Mouse (Mus musculus) activated CD4-positive, CD25-positive, alpha-beta regulatory T cell, adult 4 months (primary cell): Measurements from ENCODE around the gene Rbm33. TPM values are rescaled to one million over a fixed set of nuclear protein-coding genes. Genes with fewer than 3 reads are reported as not detected.

Experiments used
- ATAC-seq: one replicate; pipeline ENCODE4 v1.8.0; 2017
- polyA plus RNA-seq, 2 experiments: library from polyadenylated mRNA; unstranded; fragments of 100-300 nt; shearing (Covaris generic); gene quantifications; one replicate each; pipeline ENCODE4 v1.2.1; 2017

Rbm33 gene
- polyA plus RNA-seq, 2 experiments from 2014 or later: 10.1 to 12.2 TPM

- no peak for ATAC-seq
Measured at GRCm38 (mm10) chr5:28463656-28464055, 146.7 kb downstream of the Rbm33 start.

DNA sequence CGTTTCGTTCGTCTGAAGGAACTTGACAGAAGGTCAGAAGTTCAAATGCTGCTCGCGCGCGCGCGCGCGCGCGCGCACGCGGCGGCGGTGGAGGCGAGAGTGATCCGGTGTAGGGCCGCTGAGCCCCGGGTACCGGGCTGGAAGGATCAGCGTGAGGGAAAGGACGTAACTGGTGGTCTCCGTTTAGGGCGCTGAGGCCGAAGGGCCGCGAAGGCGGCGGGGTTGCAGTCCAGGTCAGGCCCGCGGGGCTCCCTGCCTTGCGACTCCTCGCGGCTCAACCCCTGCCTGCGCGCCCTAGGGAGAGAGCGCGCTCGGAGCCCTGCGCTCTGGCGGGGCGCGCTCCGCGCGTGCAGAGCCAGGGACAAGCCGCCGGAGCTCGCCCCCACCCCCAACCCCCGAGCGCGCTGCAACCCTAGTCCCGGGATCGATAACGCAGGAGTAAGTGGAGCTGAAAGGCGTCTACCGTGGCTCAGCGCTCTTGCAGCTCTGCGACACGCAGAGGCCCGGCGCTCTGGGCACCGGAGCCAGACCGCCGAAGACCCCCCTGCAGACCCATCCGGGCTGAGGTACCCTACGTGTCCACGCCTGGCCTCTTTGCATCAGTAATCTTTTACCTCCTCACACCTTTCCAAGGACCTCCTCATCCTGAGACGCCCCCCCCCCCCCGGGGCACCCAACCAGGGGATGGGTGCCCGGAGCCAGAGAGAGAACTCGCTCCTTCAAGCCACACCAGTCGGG, 147.6 kb downstream of the Rbm33 start:
- ATAC-seq: no peak

- no peak for ATAC-seq
Measured at GRCm38 (mm10) chr5:28465099-28465406, 148.1 kb downstream of the Rbm33 start.

DNA sequence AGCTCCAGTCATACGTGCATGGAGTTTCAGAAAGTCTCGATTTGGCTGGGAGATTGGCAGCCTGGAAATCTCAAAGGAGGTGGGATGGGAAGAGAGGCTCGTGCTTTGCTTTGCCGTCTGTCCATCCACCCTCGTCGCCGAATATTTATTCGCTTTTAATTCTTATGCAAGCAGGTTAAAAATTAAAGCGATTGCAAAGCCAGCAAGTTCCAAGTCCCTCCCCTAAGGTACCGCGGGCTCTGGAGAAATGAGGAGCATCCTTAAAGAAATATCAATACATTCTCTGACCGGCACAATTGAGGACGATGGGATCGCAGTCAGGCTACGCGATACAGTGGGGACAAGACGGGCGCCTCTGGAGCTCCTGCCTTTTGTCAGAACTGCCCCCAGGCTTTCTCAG, 148.6 kb downstream of the Rbm33 start:
- no peak for ATAC-seq

DNA sequence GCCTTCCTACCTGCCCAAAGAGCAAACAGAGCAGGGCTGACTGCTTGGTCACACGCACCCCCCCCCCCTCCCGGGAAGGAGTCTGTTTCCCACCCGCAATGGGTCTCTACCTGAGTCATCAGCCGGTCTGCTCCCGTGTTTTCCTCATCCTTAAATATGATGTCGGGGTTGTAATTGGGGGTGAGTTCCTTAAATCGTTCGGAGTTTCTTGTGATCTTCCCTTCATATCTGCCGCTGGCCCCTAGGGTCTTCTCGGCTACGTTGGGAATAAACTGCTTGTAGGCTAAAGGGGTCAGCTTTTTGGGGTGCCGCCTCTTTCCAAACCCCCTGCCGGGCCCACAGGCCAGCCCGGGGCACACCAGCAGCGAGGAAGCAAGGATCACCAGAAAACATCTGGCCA, 149.4 kb downstream of the Rbm33 start:
- no peak for ATAC-seq

- ATAC-seq: no peak
Measured at GRCm38 (mm10) chr5:28466760-28467306, 149.9 kb downstream of the Rbm33 start, which contains the start of gene Shh. Gene Shh (minus strand): TSS chr5:28467256.

Other genes with a start within 250 kb of the Rbm33 start
- gene Insig1, start 245.8 kb upstream of the Rbm33 start, polyA plus RNA-seq: 10 to 100 TPM; 30.3 to 38.1 TPM
- gene En2, start 151.4 kb upstream of the Rbm33 start, polyA plus RNA-seq: not detected
- not detected for gene Cnpy1, start 71.3 kb upstream of the Rbm33 start, polyA plus RNA-seq
- gene Shh, start 150.1 kb downstream of the Rbm33 start, polyA plus RNA-seq: not detected